Mouse (Mus musculus) testis, adult 2 months (tissue): ENCODE results near the gene Prss38.

ENCODE experiments used
- CTCF ChIP-seq: fragments of 200-500 bp; IDR thresholded peaks from 2 replicates; pipeline ENCODE4 v1.5.1; 2012; ENCODE audit warnings: low read depth, mild to moderate bottlenecking, inconsistent platforms, low read length, moderate library complexity; ENCODE audit not compliant: control insufficient read depth, insufficient read depth, insufficient replicate concordance
- POLR2A ChIP-seq: fragments of 200-500 bp; IDR thresholded peaks from 2 replicates; pipeline ENCODE4 v1.6.1; 2012; ENCODE audit warnings: low read depth, mild to moderate bottlenecking, inconsistent platforms, low read length, moderate library complexity; ENCODE audit not compliant: control insufficient read depth

GRCm38 (mm10) chr11:59377999-59378398 lies 2.5 kb upstream of the Prss38 start:
- TF ChIP-seq CTCF (no peak), POLR2A (no peak)
